Mouse (Mus musculus) kidney, postnatal 0 days (tissue): ENCODE measurements at regions not wholly inside any gene's neighbourhood (a gene's known extent, or its start where the extent isn't known, plus 50 kb on each side); places are given as distances from the start of the nearest gene placed in this dataset.

Experiments used
- ATAC-seq: fragments of 200-750 bp; cut with Nextera tagmentation; replicated peaks from 2 replicates; pipeline ENCODE4 v1.8.0; 2017; ENCODE audit warnings: low read depth, moderate number of reproducible peaks, moderate TSS enrichment, moderate library complexity; ENCODE audit not compliant: low FRiP score
- DNase-seq: peaks from one replicate; pipeline ENCODE4 v3.0.0-alpha.2; 2016; ENCODE audit warnings: low spot score
- H3K27ac ChIP-seq: fragments of 300-500 bp; sonication (generic); 2 replicates; pipeline ENCODE4 v1.5.1; 2014; ENCODE audit warnings: mild to moderate bottlenecking
- H3K27me3 ChIP-seq: fragments of 300-500 bp; sonication (generic); 2 replicates; pipeline ENCODE4 v1.6.1; 2014; ENCODE audit warnings: low read length, mixed read lengths; ENCODE audit not compliant: insufficient read depth
- H3K36me3 ChIP-seq: fragments of 300-500 bp; sonication (generic); 2 replicates; pipeline ENCODE4 v1.6.1; 2014; ENCODE audit warnings: low read length, mixed read lengths; ENCODE audit not compliant: insufficient read depth
- H3K4me1 ChIP-seq: fragments of 300-500 bp; sonication (generic); replicated peaks from 2 replicates; pipeline ENCODE4 v1.6.1; 2014; ENCODE audit warnings: antibody characterized with exemption, low read length, mixed read lengths; ENCODE audit not compliant: insufficient read depth
- H3K4me2 ChIP-seq: fragments of 300-500 bp; sonication (generic); 2 replicates; pipeline ENCODE4 v1.6.1; 2014; ENCODE audit warnings: mild to moderate bottlenecking, low read length, moderate library complexity, mixed read lengths
- H3K4me3 ChIP-seq: fragments of 300-500 bp; sonication (generic); replicated peaks from 2 replicates; pipeline ENCODE4 v1.5.1; 2014; ENCODE audit warnings: low read depth, low read length
- H3K9ac ChIP-seq: fragments of 300-500 bp; sonication (generic); 2 replicates; pipeline ENCODE4 v1.6.1; 2014; ENCODE audit warnings: low read depth, low read length
- H3K9me3 ChIP-seq: fragments of 300-500 bp; sonication (generic); replicated peaks from 2 replicates; pipeline ENCODE4 v1.6.1; 2016; ENCODE audit warnings: low read length, inconsistent platforms, mixed read lengths
- CTCF ChIP-seq: IDR thresholded peaks from 2 replicates; pipeline ENCODE4 v1.5.1; 2016; ENCODE audit warnings: antibody characterized with exemption, low read depth, mild to moderate bottlenecking, moderate library complexity
- WGBS: fragments of 180-500 bp; shearing (Covaris S2); extraction: QIAGEN DNeasy Blood & Tissue Kit; methylation state at CpG from one replicate; pipeline ENCODE4 v1.1.7; 2014; 5-methylcytosine and 5-hydroxymethylcytosine counted together

- H3K4me1 ChIP-seq = peaks cover 5% of the 10 kb centered on the region; the same call in 1 of the 2 replicates
- WGBS = 33% methylated on average over 8 of the region's 8 CpGs
- no peaks in the 10 kb centered on the region for H3K36me3 ChIP-seq
- H3K9ac ChIP-seq = no peak overlapping the region
- H3K4me3 ChIP-seq = no peak overlapping the region
- no peaks in the 10 kb centered on the region for H3K27me3 ChIP-seq
- H3K27ac ChIP-seq = no peak overlapping the region
- H3K4me2 ChIP-seq = no peak overlapping the region
- no peak for DNase-seq
- ATAC-seq = no peak
- no peak for TF ChIP-seq CTCF
- no peaks in the 10 kb centered on the region for H3K9me3 ChIP-seq
Observed at GRCm38 (mm10) chr3:9105191-9105926, 504.5 kb downstream of the Zfp704 start.

GRCm38 (mm10) chr3:9103456-9103855 lies 506.4 kb downstream of the Zfp704 start:
- 75% methylated on average over 6 of the region's 6 CpGs for WGBS
- Histone ChIP-seq H3K9ac (no peak overlapping the region), H3K9me3 (no peaks in the 10 kb centered on the region), H3K4me3 (no peak overlapping the region), H3K36me3 (no peaks in the 10 kb centered on the region), H3K27ac (no peak overlapping the region), H3K4me2 (no peak overlapping the region), H3K27me3 (no peaks in the 10 kb centered on the region), H3K4me1 (no peaks in the 10 kb centered on the region)
- DNase-seq = no peak
- TF ChIP-seq CTCF = no peak
- no peak for ATAC-seq

GRCm38 (mm10) chr3:9101240-9101639 lies 508.6 kb downstream of the Zfp704 start:
- ATAC-seq (no peak), DNase-seq (no peak)
- H3K9ac ChIP-seq = no peak overlapping the region
- no peak overlapping the region for H3K27ac ChIP-seq
- no peaks in the 10 kb centered on the region for H3K27me3 ChIP-seq
- H3K4me1 ChIP-seq = no peaks in the 10 kb centered on the region
- no peak for TF ChIP-seq CTCF
- WGBS = 49% methylated on average over 3 of the region's 3 CpGs
- H3K4me2 ChIP-seq = no peak overlapping the region
- no peaks in the 10 kb centered on the region for H3K9me3 ChIP-seq
- H3K4me3 ChIP-seq = no peak overlapping the region
- no peaks in the 10 kb centered on the region for H3K36me3 ChIP-seq

- 69% methylated on average over 8 of the region's 8 CpGs for WGBS
- no peak for ATAC-seq
- DNase-seq = no peak
Observed at GRCm38 (mm10) chr3:9100761-9101160, 509.1 kb downstream of the Zfp704 start.

GRCm38 (mm10) chr3:9098441-9098840 lies 511.4 kb downstream of the Zfp704 start:
- Histone ChIP-seq H3K4me3 (no peak overlapping the region), H3K27me3 (no peaks in the 10 kb centered on the region), H3K4me1 (no peaks in the 10 kb centered on the region), H3K9me3 (no peaks in the 10 kb centered on the region), H3K36me3 (no peaks in the 10 kb centered on the region), H3K9ac (no peak overlapping the region), H3K27ac (no peak overlapping the region), H3K4me2 (no peak overlapping the region)
- TF ChIP-seq CTCF = no peak
- 75% methylated on average over 10 of the region's 10 CpGs for WGBS
- DNase-seq (no peak), ATAC-seq (no peak)

More at GRCm38 (mm10) chr3:9100761-9101160, 509.1 kb downstream of the Zfp704 start:
- no peaks in the 10 kb centered on the region for H3K4me1 ChIP-seq
- H3K9ac ChIP-seq = no peak overlapping the region
- H3K9me3 ChIP-seq = no peaks in the 10 kb centered on the region
- no peak overlapping the region for H3K4me3 ChIP-seq
- no peak overlapping the region for H3K27ac ChIP-seq
- TF ChIP-seq CTCF = no peak
- no peak overlapping the region for H3K4me2 ChIP-seq
- H3K36me3 ChIP-seq = no peaks in the 10 kb centered on the region
- H3K27me3 ChIP-seq = no peaks in the 10 kb centered on the region

GRCm38 (mm10) chr3:9084134-9084533 lies 525.8 kb downstream of the Zfp704 start:
- H3K4me1 ChIP-seq = no peaks in the 10 kb centered on the region
- ATAC-seq (no peak), DNase-seq (no peak)
- 93% methylated on average over 5 of the region's 5 CpGs for WGBS
- no peak overlapping the region for H3K27ac ChIP-seq
- no peak overlapping the region for H3K4me2 ChIP-seq
- H3K9me3 ChIP-seq = no peaks in the 10 kb centered on the region
- no peak overlapping the region for H3K9ac ChIP-seq
- no peak overlapping the region for H3K4me3 ChIP-seq
- H3K27me3 ChIP-seq = no peaks in the 10 kb centered on the region
- no peak for TF ChIP-seq CTCF
- no peaks in the 10 kb centered on the region for H3K36me3 ChIP-seq

- no peak for TF ChIP-seq CTCF
- Histone ChIP-seq H3K27ac (no peak overlapping the region), H3K9ac (no peak overlapping the region), H3K4me1 (no peaks in the 10 kb centered on the region), H3K27me3 (no peaks in the 10 kb centered on the region), H3K9me3 (no peaks in the 10 kb centered on the region), H3K4me3 (no peak overlapping the region), H3K4me2 (no peak overlapping the region), H3K36me3 (no peaks in the 10 kb centered on the region)
- WGBS = 64% methylated on average over 7 of the region's 7 CpGs
- ATAC-seq (no peak), DNase-seq (no peak)
Observed at GRCm38 (mm10) chr3:9082061-9082460, 527.8 kb downstream of the Zfp704 start.
